Mouse (Mus musculus) thymus, adult 2 months (tissue): ENCODE measurements around the gene Cog5. TPM values are rescaled to one million over a fixed set of nuclear protein-coding genes. Genes with fewer than 3 reads are reported as not detected.

Experiments used
- DNase-seq: peaks from one replicate; pipeline ENCODE4 v3.0.0; 2021
- H3K27ac ChIP-seq: fragments of 200-500 bp; 2 replicates; pipeline ENCODE4 v1.5.1; 2012; ENCODE audit warnings: low read length, control low read depth; ENCODE audit not compliant: control insufficient read depth, insufficient read depth
- H3K27me3 ChIP-seq: fragments of 200-500 bp; 2 replicates; pipeline ENCODE4 v1.6.1; 2012; ENCODE audit warnings: mild to moderate bottlenecking, low read length, moderate library complexity, mixed read lengths; ENCODE audit not compliant: control insufficient read depth, insufficient read depth
- H3K36me3 ChIP-seq: fragments of 200-500 bp; 2 replicates; pipeline ENCODE4 v1.6.1; 2012; ENCODE audit warnings: mild to moderate bottlenecking, low read length, moderate library complexity; ENCODE audit not compliant: control insufficient read depth, insufficient read depth
- H3K4me1 ChIP-seq: fragments of 200-500 bp; replicated peaks from 2 replicates; pipeline ENCODE4 v1.6.1; 2012; ENCODE audit warnings: low read length; ENCODE audit not compliant: control insufficient read depth, insufficient read depth
- H3K4me3 ChIP-seq: fragments of 200-500 bp; 2 replicates; pipeline ENCODE4 v1.5.1; 2012; ENCODE audit warnings: mild to moderate bottlenecking, low read length, control low read depth, moderate library complexity; ENCODE audit not compliant: control insufficient read depth, insufficient read depth
- CTCF ChIP-seq: fragments of 200-500 bp; IDR thresholded peaks from 2 replicates; pipeline ENCODE4 v1.5.1; 2012; ENCODE audit warnings: mild to moderate bottlenecking, control low read depth, low read length, moderate library complexity, borderline replicate concordance; ENCODE audit not compliant: control insufficient read depth, poor library complexity, insufficient read depth; ENCODE audit errors: extremely low read depth
- POLR2A ChIP-seq: fragments of 200-500 bp; IDR thresholded peaks from 2 replicates; pipeline ENCODE4 v1.6.1; 2012; ENCODE audit warnings: mild to moderate bottlenecking, low read length, control low read depth, moderate library complexity; ENCODE audit not compliant: control insufficient read depth, poor library complexity, insufficient read depth; ENCODE audit errors: extremely low read depth
- WGBS: fragments of 180-500 bp; shearing (Covaris S2); methylation state at CpG from one replicate; pipeline ENCODE4 v1.1.7; 2018; 5-methylcytosine and 5-hydroxymethylcytosine counted together
- polyA plus RNA-seq: library from polyadenylated mRNA; depleted of rRNA; stranded (reverse); fragments of >200 nt; gene quantifications from 2 replicates; pipeline ENCODE4 v1.2.3, GENCODE M21; 2012

Cog5 gene
- polyA plus RNA-seq, 1 experiment, result 40.6 TPM

DNA sequence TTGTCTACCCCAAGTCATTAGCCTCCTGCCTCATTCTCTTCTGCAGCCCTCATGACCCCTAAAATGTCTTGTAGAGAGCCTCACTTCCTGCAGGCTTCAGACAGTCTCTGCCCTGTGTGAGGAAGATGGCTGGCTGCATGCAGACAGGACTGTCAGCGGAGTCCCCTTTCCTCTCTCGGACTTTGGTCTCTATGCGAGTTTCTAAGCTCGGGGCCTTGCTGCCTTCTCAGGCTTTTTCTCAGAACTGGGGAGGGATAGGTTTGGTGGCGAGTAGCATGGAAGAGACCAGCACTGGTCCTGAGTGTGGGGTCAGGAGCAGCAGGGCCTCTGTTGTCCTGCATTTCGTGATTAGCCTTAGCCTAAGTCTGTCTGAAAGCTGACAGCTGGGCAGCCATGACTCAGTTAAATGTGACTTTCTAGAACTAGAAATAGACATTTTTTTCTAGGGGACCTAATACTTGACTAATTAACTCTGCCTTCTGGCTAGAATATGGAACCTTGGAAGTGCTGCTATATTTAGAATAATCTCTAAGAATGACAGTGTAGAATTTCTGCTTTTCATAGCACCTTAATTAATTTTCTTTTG, 258.4 kb downstream of the Cog5 start:
- H3K27ac ChIP-seq, result no peak overlapping the region
- 95% methylated on average over 6 of the region's 6 CpGs for WGBS
- H3K4me1 ChIP-seq, result no peaks in the 10 kb centered on the region; the same call in 1 of the 2 replicates
- no peaks in the 10 kb centered on the region for H3K36me3 ChIP-seq
- no peak for TF ChIP-seq CTCF
- no peak for TF ChIP-seq POLR2A
- H3K27me3 ChIP-seq, result no peaks in the 10 kb centered on the region
- no peak for DNase-seq
- H3K4me3 ChIP-seq, result no peak overlapping the region

DNA sequence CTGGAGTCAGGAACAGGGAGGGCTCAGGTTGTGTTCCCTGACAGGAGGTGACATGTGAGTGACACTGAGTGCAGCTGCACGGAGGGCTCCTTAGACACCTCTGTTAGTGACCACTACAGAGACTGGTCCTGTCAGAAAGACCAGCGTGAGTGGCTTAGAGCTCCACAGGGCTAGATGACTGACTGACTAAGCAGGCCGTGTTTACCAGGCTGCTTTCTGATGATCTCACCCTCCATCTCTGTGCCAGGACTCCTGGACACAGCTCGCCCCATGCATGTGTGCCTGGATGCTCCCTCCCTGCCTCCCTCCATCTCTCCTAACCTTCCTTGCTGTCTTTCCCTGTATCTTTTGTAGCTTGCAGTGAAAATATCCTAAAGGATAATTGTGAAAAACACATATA, 258.9 kb downstream of the Cog5 start:
- H3K4me3 ChIP-seq, result no peak overlapping the region
- DNase-seq, result no peak
- 93% methylated on average over 4 of the region's 4 CpGs for WGBS
- no peaks in the 10 kb centered on the region; the same call in 1 of the 2 replicates for H3K4me1 ChIP-seq
- H3K27me3 ChIP-seq, result no peaks in the 10 kb centered on the region
- no peak overlapping the region for H3K27ac ChIP-seq
- H3K36me3 ChIP-seq, result no peaks in the 10 kb centered on the region
- TF ChIP-seq CTCF (no peak), POLR2A (no peak)

DNA sequence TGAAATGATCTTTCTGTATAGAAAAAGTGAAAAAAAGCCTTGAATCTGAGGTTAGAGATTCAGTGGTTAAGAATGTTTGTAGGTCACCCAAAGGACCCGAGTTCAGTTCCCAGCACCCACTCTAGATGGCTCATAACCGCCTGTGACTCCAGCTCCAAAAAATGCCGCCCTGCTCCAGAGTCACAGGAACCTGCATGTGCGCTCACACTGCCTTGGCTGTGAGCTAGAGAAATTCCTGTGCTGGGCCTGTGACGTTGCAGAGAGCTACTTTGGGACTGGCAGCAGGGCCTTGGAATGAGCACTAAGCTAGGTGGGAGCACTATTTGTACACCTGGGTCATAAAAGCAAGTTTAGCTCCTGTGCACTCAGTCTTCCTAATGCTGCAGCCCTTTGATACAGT, 262.0 kb downstream of the Cog5 start:
- Histone ChIP-seq H3K36me3 (peaks cover 10% of the 10 kb centered on the region; the same call in 1 of the 2 replicates), H3K27me3 (no peaks in the 10 kb centered on the region), H3K27ac (no peak overlapping the region), H3K4me3 (no peak overlapping the region), H3K4me1 (no peaks in the 10 kb centered on the region; the same call in 1 of the 2 replicates)
- TF ChIP-seq POLR2A (no peak), CTCF (no peak)
- 97% methylated on average over 5 of the region's 5 CpGs for WGBS
- DNase-seq, result no peak

DNA sequence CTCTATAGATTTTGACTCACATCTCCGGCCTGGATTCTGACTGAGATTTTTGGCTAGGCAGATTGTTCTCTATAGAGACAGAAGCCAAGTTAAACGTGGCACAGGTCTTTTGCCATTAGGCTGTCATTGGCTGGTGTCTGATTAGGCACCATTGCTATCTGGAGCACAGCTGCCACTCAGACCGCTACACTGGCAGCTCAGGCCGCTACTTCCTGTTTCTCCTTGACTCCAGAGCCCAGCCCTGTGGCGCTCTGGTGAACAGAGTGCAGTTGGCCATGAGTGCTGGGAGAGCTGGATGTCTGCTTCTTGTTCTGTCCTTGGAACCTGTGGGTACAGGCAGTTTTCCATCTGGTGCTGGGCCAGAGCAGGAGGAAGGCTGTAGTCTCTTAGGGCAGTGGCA, 262.6 kb downstream of the Cog5 start:
- no peaks in the 10 kb centered on the region for H3K27me3 ChIP-seq
- no peak overlapping the region for H3K27ac ChIP-seq
- TF ChIP-seq CTCF (no peak), POLR2A (no peak)
- H3K4me1 ChIP-seq, result no peaks in the 10 kb centered on the region; the same call in 1 of the 2 replicates
- no peak overlapping the region for H3K4me3 ChIP-seq
- no peak for DNase-seq
- H3K36me3 ChIP-seq, result peaks cover 10% of the 10 kb centered on the region; the same call in 1 of the 2 replicates
- WGBS, result 68% methylated on average over 5 of the region's 5 CpGs

DNA sequence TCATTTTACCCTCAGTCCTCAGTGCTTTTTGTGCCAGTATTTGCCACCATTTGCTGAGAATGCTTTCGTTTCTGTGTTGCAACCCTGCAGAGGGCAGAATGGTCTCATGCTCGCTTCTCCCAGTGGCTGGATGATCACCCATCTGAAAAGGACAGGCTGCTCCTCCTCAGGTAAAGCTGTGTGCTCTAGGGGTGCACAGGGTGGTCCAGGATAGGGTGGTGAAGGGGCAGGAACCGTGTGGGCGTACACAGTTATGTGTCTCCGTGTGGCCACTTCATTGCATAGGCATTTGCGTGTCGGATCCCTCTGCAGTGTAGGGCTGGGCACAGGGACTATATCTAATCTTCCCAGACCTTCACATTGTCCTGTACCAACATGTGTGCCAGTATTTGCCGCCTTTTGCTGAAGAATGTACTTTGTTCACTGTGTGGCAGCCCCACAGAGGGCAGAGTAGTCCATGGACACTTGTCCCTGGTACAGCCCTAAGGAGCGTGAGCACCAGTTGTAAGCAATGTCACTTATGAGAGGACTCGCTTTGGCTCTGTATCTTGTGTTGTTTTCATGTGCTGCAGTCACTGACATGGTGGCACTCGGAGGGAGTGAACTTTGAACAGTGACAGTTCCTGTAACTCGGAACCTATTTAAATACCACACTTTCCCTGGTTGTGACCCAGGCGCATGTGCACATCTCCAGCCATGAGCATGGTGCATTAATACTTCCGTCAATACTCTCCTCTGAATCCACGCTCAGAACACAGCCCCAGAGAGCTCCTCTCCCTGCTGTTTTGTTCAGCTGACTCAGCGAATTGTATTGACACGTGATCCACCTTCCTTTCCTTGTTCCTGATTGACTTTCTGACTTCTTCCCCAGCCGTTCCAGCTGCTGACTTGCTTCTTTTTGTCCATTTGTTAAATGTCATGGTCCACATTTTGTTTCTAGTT, 266.1 kb downstream of the Cog5 start:
- 95% methylated on average over 18 of the region's 18 CpGs for WGBS
- H3K4me1 ChIP-seq, result no peaks in the 10 kb centered on the region; the same call in 1 of the 2 replicates
- no peak overlapping the region for H3K27ac ChIP-seq
- no peaks in the 10 kb centered on the region for H3K27me3 ChIP-seq
- H3K36me3 ChIP-seq, result peaks cover 32% of the 10 kb centered on the region
- no peak for DNase-seq
- TF ChIP-seq POLR2A, result no peak
- TF ChIP-seq CTCF, result no peak
- no peak overlapping the region for H3K4me3 ChIP-seq

DNA sequence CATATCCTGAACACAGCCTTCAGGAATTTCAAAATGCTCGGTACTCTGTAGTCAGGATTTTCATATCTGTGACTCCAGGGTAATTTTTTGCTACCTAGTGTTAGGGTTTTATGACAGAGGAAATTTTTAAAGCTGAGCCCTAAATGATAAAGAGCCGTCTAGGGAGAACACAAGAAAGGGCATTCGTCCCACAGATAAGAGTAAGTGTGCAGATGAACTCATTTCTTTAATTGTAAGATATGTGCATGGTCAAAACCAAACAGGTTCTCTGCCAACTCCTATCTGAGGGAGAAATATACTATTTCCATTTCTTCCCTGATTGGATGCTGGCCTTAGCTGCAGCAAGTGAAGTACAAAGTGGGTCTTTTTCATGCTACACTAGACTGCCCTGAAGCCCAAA, 269.5 kb downstream of the Cog5 start:
- 95% methylated on average over 3 of the region's 3 CpGs for WGBS

DNA sequence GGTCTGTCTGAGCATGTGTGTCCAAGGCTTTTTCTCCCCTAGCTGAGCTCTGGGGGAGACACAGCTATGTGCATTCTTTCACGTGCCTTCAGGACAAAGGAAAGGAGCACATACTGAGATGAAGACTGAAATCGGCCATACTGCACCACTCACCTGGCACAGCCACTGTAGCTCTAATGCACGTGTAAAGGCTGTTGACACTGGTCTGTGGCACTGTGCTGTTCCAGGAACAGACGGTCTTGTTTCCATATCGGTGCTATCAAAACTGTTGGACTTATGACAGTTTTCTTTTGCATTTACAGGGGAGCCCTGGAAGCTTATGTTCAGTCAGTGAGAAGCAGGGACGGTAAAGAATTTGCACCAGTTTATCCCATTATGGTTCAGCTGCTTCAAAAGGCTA, 270.7 kb downstream of the Cog5 start:
- TF ChIP-seq CTCF (no peak), POLR2A (no peak)
- Histone ChIP-seq H3K27ac (no peak overlapping the region), H3K4me3 (no peak overlapping the region), H3K27me3 (no peaks in the 10 kb centered on the region), H3K4me1 (no peaks in the 10 kb centered on the region), H3K36me3 (peaks cover 69% of the 10 kb centered on the region)
- 97% methylated on average over 6 of the region's 6 CpGs for whole genome bisulfite sequencing
- DNase-seq, result no peak

More for the DNA sequence above, 269.5 kb downstream of the Cog5 start:
- Histone ChIP-seq H3K4me1 (no peaks in the 10 kb centered on the region), H3K4me3 (no peak overlapping the region), H3K27me3 (no peaks in the 10 kb centered on the region), H3K27ac (no peak overlapping the region), H3K36me3 (peaks cover 64% of the 10 kb centered on the region)
- no peak for DNase-seq
- TF ChIP-seq CTCF, result no peak
